Mouse (Mus musculus): ENCODE measurements around the gene Top3a. TPM values are rescaled to one million over a fixed set of nuclear protein-coding genes. Genes with fewer than 3 reads are reported as not detected.

The Top3a gene
- 4.5 and 4.6 TPM in 2 replicates for polyA plus RNA-seq (2015; fragmentation: Nextera tagmentation; extraction: Ambion mirVana)

DNA sequence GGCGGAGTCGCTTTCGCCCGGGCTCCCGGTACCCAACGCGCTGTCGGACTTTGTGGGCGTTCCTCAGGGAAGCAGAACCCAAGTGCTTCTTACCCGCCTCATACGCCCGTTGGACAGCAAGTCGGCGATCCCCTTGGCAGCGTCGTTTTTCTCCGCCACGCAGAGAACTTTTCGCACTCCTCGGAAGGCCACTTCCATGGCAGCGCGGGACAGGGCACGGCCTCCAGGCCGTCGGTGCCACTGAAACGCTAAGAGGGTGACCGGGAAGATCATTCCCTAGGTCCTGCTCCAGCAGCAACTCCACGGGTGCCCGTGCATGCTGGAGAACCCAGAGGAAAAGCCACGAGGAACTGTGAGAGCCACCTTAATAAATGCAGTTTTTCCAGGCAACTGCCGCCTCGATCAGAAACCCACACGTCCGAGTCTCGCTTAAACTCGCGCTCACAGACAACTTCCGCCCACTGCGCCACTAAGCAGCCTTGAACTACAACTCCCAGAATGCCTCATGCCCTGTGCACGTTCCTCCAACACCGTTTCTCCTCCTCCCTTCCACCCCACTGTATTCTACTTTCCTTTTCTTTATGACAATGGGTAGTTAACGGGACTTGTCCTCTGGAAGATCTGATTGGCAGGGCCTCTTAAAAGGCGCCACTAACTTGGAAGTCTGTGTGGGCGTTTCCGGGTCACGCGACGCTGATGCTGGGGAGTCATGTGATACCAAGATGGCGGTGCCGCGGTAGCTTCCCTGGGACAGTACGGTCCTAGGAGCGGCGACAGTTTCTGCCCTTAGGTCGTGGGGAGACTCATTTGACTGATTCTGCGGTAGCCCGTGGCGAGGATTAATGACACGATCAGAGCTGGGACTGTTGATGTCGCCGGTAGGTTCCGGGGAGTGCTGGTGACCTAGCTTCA lies at the start of gene Top3a, which contains the start of gene Smcr8:
Gene Top3a, minus strand, starts transcription at position 537 of the 912 bp plus-strand sequence.
Gene Smcr8, plus strand, starts transcription at position 696 of the 912 bp plus-strand sequence.

GRCm38 (mm10) chr11:60811618-60812017 lies 34.5 kb upstream of the Top3a start, which contains the start of gene Shmt1:
Gene Shmt1 (minus strand): TSS chr11:60811718.

DNA sequence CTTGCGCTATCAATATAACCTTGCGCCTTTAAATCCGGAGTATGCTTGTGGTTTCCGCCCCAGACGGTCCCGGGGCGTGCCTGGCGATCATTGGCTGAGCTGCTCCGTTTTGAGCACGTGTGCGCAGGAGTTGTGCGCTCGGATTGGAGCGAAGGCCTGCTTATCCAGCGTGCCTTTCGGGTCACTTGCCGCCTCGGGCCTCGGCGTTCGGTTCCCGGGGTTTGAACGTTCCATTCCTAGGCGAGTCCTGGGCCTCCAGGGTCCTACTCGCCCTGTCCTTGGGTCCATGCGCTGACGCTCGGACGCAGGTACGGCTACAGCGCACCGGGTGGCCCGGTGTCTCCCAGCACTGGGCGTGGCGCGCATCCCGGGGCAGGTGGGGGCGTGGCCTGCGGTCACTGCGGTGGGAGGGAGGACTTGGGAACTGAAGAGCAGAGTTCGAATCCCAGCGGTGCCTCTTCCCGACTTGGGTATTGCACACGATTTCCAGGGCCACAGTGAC lies 48.9 kb downstream of the Top3a start, which contains the start of gene Mief2:
Gene Mief2, plus strand, starts transcription at position 139 of the 502 bp plus-strand sequence.

GRCm38 (mm10) chr11:60726601-60727391 lies 50.4 kb downstream of the Top3a start, which contains the start of gene Flii:
Gene Flii (minus strand): TSS chr11:60727263.

GRCm38 (mm10) chr11:60699524-60700075 lies 77.6 kb downstream of the Top3a start, which contains the start of gene Llgl1:
Gene Llgl1 (plus strand): TSS chr11:60699723.

Small RNAs within 50 kb of the gene (microRNA-seq; reads per million reads assigned to microRNA genes)
- 0.93 reads per million for gene Mir5100

Other genes starting within 250 kb of the Top3a start
- gene Alkbh5, start 241.0 kb downstream of the Top3a start, polyA plus RNA-seq (2015; fragmentation: Nextera tagmentation; extraction: Ambion mirVana), result 27.8 and 30.6 TPM in 2 replicates
- gene Llgl1, start 77.6 kb downstream of the Top3a start, polyA plus RNA-seq (2015; fragmentation: Nextera tagmentation; extraction: Ambion mirVana), result 15.4 and 17.7 TPM in 2 replicates
- 78.7 and 84.4 TPM in 2 replicates for gene Flii, start 50.1 kb downstream of the Top3a start, polyA plus RNA-seq (2015; fragmentation: Nextera tagmentation; extraction: Ambion mirVana)
- gene Mief2, start 49.0 kb downstream of the Top3a start, polyA plus RNA-seq (2015; fragmentation: Nextera tagmentation; extraction: Ambion mirVana), result 11.0 and 12.1 TPM in 2 replicates
- gene Smcr8, start 159 bp upstream of the Top3a start, polyA plus RNA-seq (2015; fragmentation: Nextera tagmentation; extraction: Ambion mirVana), result 1.9 and 2.4 TPM in 2 replicates
- gene Shmt1, start 34.4 kb upstream of the Top3a start, polyA plus RNA-seq (2015; fragmentation: Nextera tagmentation; extraction: Ambion mirVana), result 14.4 and 16.0 TPM in 2 replicates
- 24.5 and 25.9 TPM in 2 replicates for gene Dhrs7b, start 53.3 kb upstream of the Top3a start, polyA plus RNA-seq (2015; fragmentation: Nextera tagmentation; extraction: Ambion mirVana)
- gene Tmem11, start 101.9 kb upstream of the Top3a start, polyA plus RNA-seq (2015; fragmentation: Nextera tagmentation; extraction: Ambion mirVana), result 44.7 and 47.3 TPM in 2 replicates
- 11.6 and 13.4 TPM in 2 replicates for gene Natd1, start 137.4 kb upstream of the Top3a start, polyA plus RNA-seq (2015; fragmentation: Nextera tagmentation; extraction: Ambion mirVana)
- gene Map2k3, start 154.7 kb upstream of the Top3a start, polyA plus RNA-seq (2015; fragmentation: Nextera tagmentation; extraction: Ambion mirVana), result 65.6 and 72.1 TPM in 2 replicates
- 1.9 and 2.3 TPM in 2 replicates for gene Kcnj12, start 245.2 kb upstream of the Top3a start, polyA plus RNA-seq (2015; fragmentation: Nextera tagmentation; extraction: Ambion mirVana)

All from urinary bladder, postnatal 0 days (tissue).